Mouse (Mus musculus): Measurements from ENCODE around the gene Tmod4. TPM values are rescaled to one million over a fixed set of nuclear protein-coding genes. Genes with fewer than 3 reads are reported as not detected.

The Tmod4 gene
- polyA plus RNA-seq (2012; fragmentation: generic; extraction: Trizol), result 2.5 TPM

- TF ChIP-seq MAX (IDR thresholded peaks at IDR 0.05; ENCODE audit: low read depth) (no peak), E2F4 (IDR thresholded peaks at IDR 0.05; ENCODE audit: insufficient read depth) (no peak), MYOG (IDR thresholded peaks at IDR 0.05; ENCODE audit: control insufficient read depth in 1 of 3, insufficient read depth in 1 of 3, insufficient read length in 2 of 3, low read depth in 2 of 3) (no peak), MYOD1 (IDR thresholded peaks at IDR 0.05; ENCODE audit: control insufficient read depth in 1 of 3, insufficient read length in 2 of 3, low read depth in 2 of 3) (no peak), REST (IDR thresholded peaks at IDR 0.05; ENCODE audit: insufficient read depth, insufficient read length) (no peak), SRF (IDR thresholded peaks at IDR 0.05; ENCODE audit: control insufficient read depth, insufficient read length, low read depth) (no peak), POLR2AphosphoS2 (IDR thresholded peaks at IDR 0.05; ENCODE audit: insufficient read length, low read depth) (no peak), TCF3 (IDR thresholded peaks at IDR 0.05; ENCODE audit: insufficient read length, low read depth) (no peak), CEBPB (IDR thresholded peaks at IDR 0.05; ENCODE audit: insufficient read depth, poor library complexity, severe bottlenecking) (no peak), POLR2A (IDR thresholded peaks at IDR 0.05; ENCODE audit: insufficient read length, low read depth) (no peak), USF1 (IDR thresholded peaks at IDR 0.05; ENCODE audit: low read depth) (no peak)
- Histone ChIP-seq H3ac (ENCODE audit: control insufficient read depth, insufficient read length) (no peak within 1 kb of the TSS), H3K79me2 (ENCODE audit: control insufficient read depth, insufficient read depth) (no peaks in the 10 kb centered on the region), H3K4me2 (ENCODE audit: low read depth) (no peak within 1 kb of the TSS), H3K36me3 (ENCODE audit: control insufficient read depth, insufficient read depth) (peaks cover 4% of the 10 kb centered on the region), H3K4me3 (no peak within 1 kb of the TSS), H3K27me3 (ENCODE audit: control insufficient read depth, insufficient read depth, insufficient read length) (no peaks in the 10 kb centered on the region)
Observed at GRCm38 (mm10) chr3:95124246-95124645, at the start of gene Tmod4. Gene Tmod4, plus strand, starts transcription at chr3:95124476.

- no peak for TF ChIP-seq USF1 (IDR thresholded peaks at IDR 0.05; ENCODE audit: low read depth)
- no peak for TF ChIP-seq MYOD1 (IDR thresholded peaks at IDR 0.05; ENCODE audit: control insufficient read depth in 1 of 3, insufficient read length in 2 of 3, low read depth in 2 of 3)
- no peak for TF ChIP-seq TCF12 (IDR thresholded peaks at IDR 0.05; ENCODE audit: insufficient read depth, poor library complexity, severe bottlenecking)
- no peak for TF ChIP-seq E2F4 (IDR thresholded peaks at IDR 0.05; ENCODE audit: insufficient read depth)
- no peak for TF ChIP-seq CEBPB (IDR thresholded peaks at IDR 0.05; ENCODE audit: insufficient read depth, poor library complexity, severe bottlenecking)
- TF ChIP-seq SRF (IDR thresholded peaks at IDR 0.05; ENCODE audit: control insufficient read depth, insufficient read length, low read depth), result no peak
- TF ChIP-seq MYOG (IDR thresholded peaks at IDR 0.05; ENCODE audit: control insufficient read depth in 1 of 3, insufficient read depth in 1 of 3, insufficient read length in 2 of 3, low read depth in 2 of 3), result no peak
- no peak for TF ChIP-seq POLR2A (IDR thresholded peaks at IDR 0.05; ENCODE audit: insufficient read length, low read depth)
- no peak for TF ChIP-seq MAX (IDR thresholded peaks at IDR 0.05; ENCODE audit: low read depth)
- TF ChIP-seq TCF3 (IDR thresholded peaks at IDR 0.05; ENCODE audit: insufficient read length, low read depth), result no peak
- TF ChIP-seq POLR2AphosphoS2 (IDR thresholded peaks at IDR 0.05; ENCODE audit: insufficient read length, low read depth), result no peak
- TF ChIP-seq REST (IDR thresholded peaks at IDR 0.05; ENCODE audit: insufficient read depth, insufficient read length), result no peak
- H3K36me3 ChIP-seq (ENCODE audit: control insufficient read depth, insufficient read depth), result no peaks in the 10 kb centered on the region
- no peaks in the 10 kb centered on the region for H3K27me3 ChIP-seq (ENCODE audit: control insufficient read depth, insufficient read depth, insufficient read length)
- no peak overlapping the region for H3K4me3 ChIP-seq
- H3K4me2 ChIP-seq (ENCODE audit: low read depth), result no peak overlapping the region
- H3ac ChIP-seq (ENCODE audit: control insufficient read depth, insufficient read length), result no peak overlapping the region
- H3K79me2 ChIP-seq (ENCODE audit: control insufficient read depth, insufficient read depth), result peaks cover 49% of the 10 kb centered on the region
Observed at GRCm38 (mm10) chr3:95088071-95088470, 36.2 kb upstream of the Tmod4 start.

- H3K4me2 ChIP-seq (ENCODE audit: low read depth), result no peak overlapping the region
- no peak for TF ChIP-seq USF1 (IDR thresholded peaks at IDR 0.05; ENCODE audit: low read depth)
- TF ChIP-seq MYOD1 (IDR thresholded peaks at IDR 0.05; ENCODE audit: control insufficient read depth in 1 of 3, insufficient read length in 2 of 3, low read depth in 2 of 3), result no peak
- no peak for TF ChIP-seq MAX (IDR thresholded peaks at IDR 0.05; ENCODE audit: low read depth)
- TF ChIP-seq REST (IDR thresholded peaks at IDR 0.05; ENCODE audit: insufficient read depth, insufficient read length), result no peak
- TF ChIP-seq CEBPB (IDR thresholded peaks at IDR 0.05; ENCODE audit: insufficient read depth, poor library complexity, severe bottlenecking), result no peak
- TF ChIP-seq POLR2AphosphoS2 (IDR thresholded peaks at IDR 0.05; ENCODE audit: insufficient read length, low read depth), result no peak
- TF ChIP-seq TCF3 (IDR thresholded peaks at IDR 0.05; ENCODE audit: insufficient read length, low read depth), result no peak
- no peak for TF ChIP-seq MYOG (IDR thresholded peaks at IDR 0.05; ENCODE audit: control insufficient read depth in 1 of 3, insufficient read depth in 1 of 3, insufficient read length in 2 of 3, low read depth in 2 of 3)
- no peak for TF ChIP-seq POLR2A (IDR thresholded peaks at IDR 0.05; ENCODE audit: insufficient read length, low read depth)
- TF ChIP-seq TCF12 (IDR thresholded peaks at IDR 0.05; ENCODE audit: insufficient read depth, poor library complexity, severe bottlenecking), result no peak
- TF ChIP-seq E2F4 (IDR thresholded peaks at IDR 0.05; ENCODE audit: insufficient read depth), result no peak
- no peak for TF ChIP-seq SRF (IDR thresholded peaks at IDR 0.05; ENCODE audit: control insufficient read depth, insufficient read length, low read depth)
- H3K36me3 ChIP-seq (ENCODE audit: control insufficient read depth, insufficient read depth), result peaks cover 11% of the 10 kb centered on the region
- H3K79me2 ChIP-seq (ENCODE audit: control insufficient read depth, insufficient read depth), result peaks cover 98% of the 10 kb centered on the region
- no peak overlapping the region for H3ac ChIP-seq (ENCODE audit: control insufficient read depth, insufficient read length)
- H3K27me3 ChIP-seq (ENCODE audit: control insufficient read depth, insufficient read depth, insufficient read length), result no peaks in the 10 kb centered on the region
- H3K4me3 ChIP-seq, result no peak overlapping the region
Observed at GRCm38 (mm10) chr3:95100854-95101253, 23.4 kb upstream of the Tmod4 start.

GRCm38 (mm10) chr3:95105121-95105520, 19.2 kb upstream of the Tmod4 start:
- Histone ChIP-seq H3K79me2 (ENCODE audit: control insufficient read depth, insufficient read depth) (peaks cover 64% of the 10 kb centered on the region), H3K27me3 (ENCODE audit: control insufficient read depth, insufficient read depth, insufficient read length) (no peaks in the 10 kb centered on the region), H3K36me3 (ENCODE audit: control insufficient read depth, insufficient read depth) (no peaks in the 10 kb centered on the region), H3ac (ENCODE audit: control insufficient read depth, insufficient read length) (peak overlapping the region; percentile 30), H3K4me2 (ENCODE audit: low read depth) (peak overlapping the region; percentile 99), H3K4me3 (peak overlapping the region; percentile 100)
- no peak for TF ChIP-seq TCF3 (IDR thresholded peaks at IDR 0.05; ENCODE audit: insufficient read length, low read depth)
- TF ChIP-seq CEBPB (IDR thresholded peaks at IDR 0.05; ENCODE audit: insufficient read depth, poor library complexity, severe bottlenecking), result peak; percentile 60; the same call in 1 of the 2 replicates

Measured in myocyte (in vitro differentiated cells).